Mouse (Mus musculus): ENCODE measurements around the gene Fyb2. TPM values are rescaled to one million over a fixed set of nuclear protein-coding genes. Genes with fewer than 3 reads are reported as not detected.
"Not testable (repeated sequence)": the region's sequence is repeated elsewhere in the genome, so short reads cannot be mapped to it uniquely, and the experiment has no call there.

Gene Fyb2
- polyA plus RNA-seq, 1 experiment from 2014 or later, result not detected

DNA sequence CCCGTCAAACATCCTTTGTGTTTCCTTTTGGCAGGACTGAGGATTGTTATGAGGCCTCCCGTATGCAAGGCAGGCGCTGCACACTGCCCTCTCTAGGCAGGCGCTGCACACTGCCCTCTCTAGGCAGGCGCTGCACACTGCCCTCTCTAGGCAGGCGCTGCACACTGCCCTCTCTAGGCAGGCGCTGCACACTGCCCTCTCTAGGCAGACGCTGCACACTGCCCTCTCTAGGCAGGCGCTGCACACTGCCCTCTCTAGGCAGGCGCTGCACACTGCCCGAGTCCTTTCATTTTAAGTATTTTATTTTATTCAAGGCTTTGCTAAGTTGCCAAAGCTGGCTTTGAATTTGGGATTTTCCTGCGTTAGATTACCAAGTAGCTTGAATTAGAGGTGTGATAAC lies 91.4 kb downstream of the Fyb2 start:
- H3K4me1 ChIP-seq (replicated peaks); H3K9ac ChIP-seq; H3K9me3 ChIP-seq (replicated peaks); H3K36me3 ChIP-seq; ATAC-seq (ENCODE audit: insufficient number of reproducible peaks, low FRiP score); H3K27me3 ChIP-seq (replicated peaks); H3K4me3 ChIP-seq; H3K4me2 ChIP-seq; H3K27ac ChIP-seq (ENCODE audit: poor library complexity, severe bottlenecking): not testable (repeated sequence)
- WGBS, result 85% methylated on average over 12 of the region's 12 CpGs

DNA sequence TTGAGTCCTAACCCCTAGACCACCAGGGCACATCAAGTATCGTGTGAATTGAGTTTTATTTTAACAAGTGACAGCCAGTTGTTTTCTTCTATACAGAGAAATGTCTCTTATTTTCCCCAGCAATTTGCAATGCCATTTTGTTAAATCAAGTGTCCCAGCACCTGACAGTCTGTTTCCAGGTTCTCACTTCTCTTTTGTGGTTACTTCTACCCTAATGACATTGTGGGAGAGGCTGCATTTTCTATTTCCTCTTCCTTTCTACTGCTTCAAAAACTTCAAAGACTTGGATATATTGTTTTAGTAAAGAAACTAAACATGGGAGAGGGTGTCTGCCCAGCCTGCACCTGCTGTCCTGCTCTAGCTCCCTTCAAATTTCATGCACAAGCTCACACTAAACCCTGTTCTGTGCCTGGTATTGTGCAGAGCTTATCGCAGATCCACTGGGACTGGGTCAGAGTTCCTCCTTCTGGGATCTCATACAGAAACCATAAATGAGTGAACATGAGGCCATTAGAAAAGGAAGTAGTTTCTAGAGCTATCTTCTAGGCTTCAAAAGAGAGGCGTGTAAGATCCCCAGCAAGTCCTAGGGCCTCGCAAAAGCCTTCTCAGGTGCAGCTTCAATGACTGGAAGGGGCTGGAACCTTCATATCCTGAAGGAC lies 94.2 kb downstream of the Fyb2 start:
- WGBS, result 83% methylated on average over 4 of the region's 4 CpGs
- Histone ChIP-seq H3K9me3 (replicated peaks) (no peaks in the 10 kb centered on the region), H3K27me3 (replicated peaks) (no peaks in the 10 kb centered on the region), H3K36me3 (peaks cover under 1% of the 10 kb centered on the region; the same call in 1 of the 2 replicates), H3K4me3 (no peak overlapping the region), H3K4me2 (no peak overlapping the region), H3K27ac (ENCODE audit: poor library complexity, severe bottlenecking) (no peak overlapping the region), H3K9ac (no peak overlapping the region), H3K4me1 (replicated peaks) (0 out of 2 replicates have a peak, but pooled peaks cover 2% of the 10 kb centered on the region)
- ATAC-seq (ENCODE audit: insufficient number of reproducible peaks, low FRiP score), result no peak

DNA sequence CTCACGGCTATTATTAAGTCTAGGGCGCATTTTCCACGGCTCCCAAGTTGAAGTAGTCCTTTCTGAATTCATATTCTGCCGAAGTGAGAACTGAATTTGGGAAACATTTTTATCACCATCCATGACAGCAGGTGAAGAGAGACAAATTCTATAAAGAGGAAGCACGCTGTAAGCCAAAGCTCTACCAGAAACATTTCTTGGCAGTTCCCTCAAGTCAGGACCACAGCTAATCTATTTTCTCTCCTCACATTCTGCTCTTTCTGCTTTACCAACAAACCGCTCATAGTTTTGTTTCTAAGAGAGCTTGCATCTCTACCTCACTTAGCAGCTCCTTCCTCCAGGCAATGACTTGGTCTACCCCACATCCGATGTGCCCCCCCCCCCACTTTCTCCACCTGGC lies 100.5 kb downstream of the Fyb2 start:
- H3K4me3 ChIP-seq, result no peak overlapping the region
- H3K4me2 ChIP-seq, result no peak overlapping the region
- H3K27ac ChIP-seq (ENCODE audit: poor library complexity, severe bottlenecking), result no peak overlapping the region
- no peaks in the 10 kb centered on the region for H3K27me3 ChIP-seq (replicated peaks)
- H3K9ac ChIP-seq, result no peak overlapping the region
- no peaks in the 10 kb centered on the region for H3K4me1 ChIP-seq (replicated peaks)
- peaks cover 20% of the 10 kb centered on the region for H3K36me3 ChIP-seq
- no peak for ATAC-seq (ENCODE audit: insufficient number of reproducible peaks, low FRiP score)
- WGBS, result 90% methylated on average over 7 of the region's 7 CpGs
- H3K9me3 ChIP-seq (replicated peaks), result no peaks in the 10 kb centered on the region

DNA sequence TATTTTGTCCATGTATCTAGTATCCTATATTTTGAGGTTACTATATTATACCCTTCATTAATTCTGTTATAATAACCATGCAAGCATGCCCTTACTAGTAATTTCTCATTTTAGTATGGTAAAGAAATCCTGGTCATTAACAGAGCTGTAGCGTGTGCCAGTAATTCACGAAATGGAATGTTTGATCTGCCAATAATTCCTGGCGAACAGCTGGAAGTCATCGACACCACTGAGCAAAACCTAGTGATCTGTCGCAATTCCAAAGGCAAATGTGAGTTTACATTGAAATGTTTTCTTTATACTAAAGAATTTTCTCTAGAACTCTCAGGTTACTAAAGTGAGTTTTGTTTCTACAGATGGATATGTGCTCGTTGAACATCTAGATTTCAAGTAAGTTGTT lies 102.2 kb downstream of the Fyb2 start:
- Histone ChIP-seq H3K9ac (no peak overlapping the region), H3K4me3 (no peak overlapping the region), H3K36me3 (peaks cover 28% of the 10 kb centered on the region), H3K27ac (ENCODE audit: poor library complexity, severe bottlenecking) (no peak overlapping the region), H3K9me3 (replicated peaks) (no peaks in the 10 kb centered on the region), H3K4me1 (replicated peaks) (no peaks in the 10 kb centered on the region), H3K27me3 (replicated peaks) (no peaks in the 10 kb centered on the region), H3K4me2 (no peak overlapping the region)
- WGBS, result 83% methylated on average over 6 of the region's 6 CpGs
- no peak for ATAC-seq (ENCODE audit: insufficient number of reproducible peaks, low FRiP score)

DNA sequence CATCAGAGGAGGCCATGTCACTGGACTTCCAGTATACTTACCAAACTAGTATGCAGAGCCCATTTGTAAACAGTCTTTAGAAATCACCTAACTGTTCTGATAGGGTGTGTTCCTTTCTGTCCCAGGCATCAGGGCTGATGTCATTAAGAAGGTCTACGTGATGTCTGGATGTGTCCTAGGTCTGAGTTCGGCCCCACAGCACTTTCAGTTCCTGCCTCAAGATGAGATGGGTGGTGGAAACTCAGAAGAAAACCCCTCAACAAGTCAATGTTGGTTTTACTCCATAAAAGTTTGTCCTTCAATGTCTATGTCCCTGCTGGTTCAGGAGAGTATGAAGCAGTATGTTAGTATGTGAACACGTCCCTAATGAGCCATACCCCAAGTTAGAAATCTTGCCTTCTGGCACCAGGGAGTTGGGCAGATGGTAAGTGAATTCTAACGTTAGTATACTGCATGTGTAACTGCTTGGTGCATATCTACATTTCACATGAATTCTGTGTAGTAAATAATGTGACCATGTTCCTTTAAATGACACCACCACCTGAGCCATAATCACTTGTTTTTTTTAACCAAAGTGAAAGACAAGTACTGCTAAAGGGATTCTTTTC lies 102.9 kb downstream of the Fyb2 start:
- 80% methylated on average over 4 of the region's 4 CpGs for WGBS
- ATAC-seq (ENCODE audit: insufficient number of reproducible peaks, low FRiP score), result no peak
- H3K9me3 ChIP-seq (replicated peaks), result no peaks in the 10 kb centered on the region
- no peak overlapping the region for H3K4me2 ChIP-seq
- no peak overlapping the region for H3K4me3 ChIP-seq
- H3K9ac ChIP-seq, result no peak overlapping the region
- H3K27me3 ChIP-seq (replicated peaks), result no peaks in the 10 kb centered on the region
- H3K4me1 ChIP-seq (replicated peaks), result no peaks in the 10 kb centered on the region
- H3K36me3 ChIP-seq, result peaks cover 28% of the 10 kb centered on the region
- H3K27ac ChIP-seq (ENCODE audit: poor library complexity, severe bottlenecking), result no peak overlapping the region

DNA sequence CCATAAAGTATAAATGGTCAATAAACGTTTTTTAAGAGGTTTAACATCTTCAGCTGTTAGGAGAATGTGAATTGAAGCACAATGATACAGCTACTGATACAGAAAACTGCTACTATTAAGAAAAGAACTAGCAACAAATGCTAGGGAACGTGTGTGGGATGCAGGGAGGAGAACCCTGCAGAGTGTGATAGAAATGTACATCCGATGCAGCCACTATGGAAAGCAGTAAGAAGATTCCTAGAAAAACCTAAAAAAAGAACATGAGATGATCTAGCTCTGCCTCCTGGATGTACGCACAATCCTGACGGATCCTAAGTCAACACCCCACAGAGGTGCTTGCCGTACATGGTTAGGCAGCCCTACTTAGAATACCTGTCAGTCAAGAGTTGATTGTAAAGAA lies 114.0 kb downstream of the Fyb2 start:
- Histone ChIP-seq H3K27me3 (replicated peaks) (no peaks in the 10 kb centered on the region), H3K4me1 (replicated peaks) (no peaks in the 10 kb centered on the region), H3K4me3 (no peak overlapping the region), H3K36me3 (0 out of 2 replicates have a peak, but pooled peaks cover 3% of the 10 kb centered on the region), H3K27ac (ENCODE audit: poor library complexity, severe bottlenecking) (no peak overlapping the region), H3K9me3 (replicated peaks) (no peaks in the 10 kb centered on the region), H3K9ac (no peak overlapping the region), H3K4me2 (no peak overlapping the region)
- 69% methylated on average over 6 of the region's 6 CpGs for WGBS
- no peak for ATAC-seq (ENCODE audit: insufficient number of reproducible peaks, low FRiP score)

DNA sequence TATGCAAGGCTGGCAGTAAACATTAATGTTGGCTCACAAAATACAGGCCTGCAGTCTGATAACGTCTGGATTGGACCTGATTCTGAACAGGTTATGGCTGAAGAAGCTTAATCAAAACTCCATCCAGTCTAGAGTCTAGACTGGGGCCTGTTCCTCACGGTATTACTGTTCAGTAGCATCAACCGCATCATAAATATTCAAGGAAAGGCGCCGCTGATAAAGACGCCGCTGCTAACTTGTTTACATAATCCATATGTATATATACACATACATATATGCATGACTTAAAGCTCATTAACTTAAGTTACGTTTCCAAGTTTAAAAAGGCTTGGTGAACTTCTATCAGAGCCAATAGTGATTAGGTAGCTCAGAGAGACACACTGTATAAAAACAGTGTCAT lies 117.8 kb downstream of the Fyb2 start:
- 86% methylated on average over 8 of the region's 8 CpGs for WGBS
- Histone ChIP-seq H3K27ac (ENCODE audit: poor library complexity, severe bottlenecking) (no peak overlapping the region), H3K9me3 (replicated peaks) (no peaks in the 10 kb centered on the region), H3K4me2 (no peak overlapping the region), H3K4me3 (no peak overlapping the region), H3K4me1 (replicated peaks) (peaks cover 3% of the 10 kb centered on the region), H3K27me3 (replicated peaks) (no peaks in the 10 kb centered on the region), H3K9ac (no peak overlapping the region), H3K36me3 (0 out of 2 replicates have a peak, but pooled peaks cover 7% of the 10 kb centered on the region)
- no peak; the same call in 1 of the 2 replicates for ATAC-seq (ENCODE audit: insufficient number of reproducible peaks, low FRiP score)

DNA sequence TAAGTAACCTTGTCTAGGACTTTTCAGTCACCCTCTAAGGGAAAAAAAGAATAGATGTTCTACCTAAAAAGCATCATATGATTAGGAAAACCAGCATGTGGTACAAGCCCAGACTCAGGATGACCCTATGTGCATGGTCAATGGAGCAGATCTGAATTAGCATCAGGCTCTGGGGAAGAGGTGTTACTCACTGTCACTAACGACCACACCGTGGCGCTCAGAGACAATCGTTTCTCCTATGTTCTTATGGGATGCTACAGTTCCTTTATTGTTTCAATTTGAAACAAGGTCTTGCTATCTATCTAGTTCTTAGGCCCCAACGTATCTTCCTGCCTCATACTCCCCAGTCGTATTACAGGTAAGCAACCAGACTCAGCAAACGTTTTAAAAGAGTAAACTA lies 119.9 kb downstream of the Fyb2 start:
- ATAC-seq (ENCODE audit: insufficient number of reproducible peaks, low FRiP score), result no peak
- Histone ChIP-seq H3K9ac (no peak overlapping the region), H3K4me1 (replicated peaks) (peaks cover 7% of the 10 kb centered on the region), H3K4me2 (no peak overlapping the region), H3K36me3 (0 out of 2 replicates have a peak, but pooled peaks cover 7% of the 10 kb centered on the region), H3K4me3 (no peak overlapping the region), H3K9me3 (replicated peaks) (no peaks in the 10 kb centered on the region), H3K27me3 (replicated peaks) (no peaks in the 10 kb centered on the region), H3K27ac (ENCODE audit: poor library complexity, severe bottlenecking) (no peak overlapping the region)
- 56% methylated on average over 7 of the region's 7 CpGs for WGBS

DNA sequence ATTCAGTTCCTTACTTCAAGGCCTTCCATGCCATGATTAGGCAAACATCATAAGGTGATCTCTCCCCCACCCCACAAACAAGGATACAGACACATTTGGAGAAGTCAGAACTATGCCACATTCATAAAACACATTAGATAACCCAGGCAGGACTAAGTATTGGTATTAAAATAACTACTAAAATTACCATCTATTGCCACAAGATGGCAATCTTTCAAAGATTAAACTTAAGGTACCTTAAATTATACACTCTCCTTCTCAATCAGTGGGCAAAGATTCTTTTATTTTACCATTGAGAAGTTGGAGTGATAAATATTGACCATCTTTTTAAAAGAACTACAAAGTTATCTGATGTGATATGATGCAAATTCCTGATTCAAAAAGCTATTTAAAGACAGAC lies 121.0 kb downstream of the Fyb2 start:
- ATAC-seq (ENCODE audit: insufficient number of reproducible peaks, low FRiP score), result no peak
- peaks cover 11% of the 10 kb centered on the region for H3K36me3 ChIP-seq
- H3K9ac ChIP-seq, result no peak overlapping the region
- H3K4me2 ChIP-seq, result no peak overlapping the region
- no peak overlapping the region for H3K27ac ChIP-seq (ENCODE audit: poor library complexity, severe bottlenecking)
- no peaks in the 10 kb centered on the region for H3K9me3 ChIP-seq (replicated peaks)
- peaks cover 7% of the 10 kb centered on the region for H3K4me1 ChIP-seq (replicated peaks)
- no peaks in the 10 kb centered on the region for H3K27me3 ChIP-seq (replicated peaks)
- no peak overlapping the region for H3K4me3 ChIP-seq

DNA sequence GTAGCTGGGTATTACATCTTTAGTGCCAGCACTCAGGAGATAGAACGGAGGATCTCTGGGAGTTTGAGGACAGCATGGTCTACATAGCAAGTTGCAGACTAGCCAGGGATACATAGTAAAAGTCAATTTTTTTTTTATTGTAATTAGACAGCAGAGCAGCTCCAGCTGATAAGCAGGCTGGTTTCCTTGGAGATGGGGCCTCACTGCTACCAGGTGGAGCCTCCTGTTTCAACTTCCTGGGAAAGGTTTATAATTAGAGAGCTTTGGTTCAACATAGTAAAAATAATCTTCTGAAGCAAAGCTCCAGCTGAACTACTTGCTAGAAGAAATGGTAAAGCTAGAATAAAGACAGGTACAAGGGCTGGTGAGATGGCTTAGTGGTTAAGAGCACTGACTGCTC lies 136.8 kb downstream of the Fyb2 start:
- H3K4me3 ChIP-seq, result no peak overlapping the region
- peaks cover 21% of the 10 kb centered on the region for H3K36me3 ChIP-seq
- H3K4me1 ChIP-seq (replicated peaks), result peaks cover 20% of the 10 kb centered on the region
- H3K4me2 ChIP-seq, result no peak overlapping the region
- WGBS, result 71% methylated on average over 1 of the region's 1 CpGs
- H3K27me3 ChIP-seq (replicated peaks), result no peaks in the 10 kb centered on the region
- H3K27ac ChIP-seq (ENCODE audit: poor library complexity, severe bottlenecking), result no peak overlapping the region
- 0 out of 2 replicates have a peak, but pooled peaks cover 3% of the 10 kb centered on the region for H3K9me3 ChIP-seq (replicated peaks)
- no peak for ATAC-seq (ENCODE audit: insufficient number of reproducible peaks, low FRiP score)
- no peak overlapping the region for H3K9ac ChIP-seq

DNA sequence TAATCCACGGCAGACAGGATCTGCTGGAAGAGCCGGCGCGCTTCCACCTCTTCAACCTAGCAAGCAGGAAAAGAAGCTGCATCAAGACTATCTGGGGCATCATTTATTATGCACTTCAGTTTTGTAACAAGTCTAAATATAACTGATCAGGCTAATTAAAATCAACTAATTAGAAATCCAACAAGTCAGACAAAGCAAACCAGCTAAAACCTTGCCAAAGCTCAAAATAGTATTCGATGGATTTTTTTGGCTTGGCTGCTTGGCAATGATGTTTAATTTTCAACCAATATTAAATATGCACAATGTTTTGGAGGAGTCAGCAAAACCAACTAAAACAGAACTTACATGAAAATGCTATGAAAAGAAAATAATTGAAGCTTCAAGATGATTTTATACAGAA lies 138.0 kb downstream of the Fyb2 start:
- Histone ChIP-seq H3K4me1 (replicated peaks) (peaks cover 8% of the 10 kb centered on the region), H3K27ac (ENCODE audit: poor library complexity, severe bottlenecking) (no peak overlapping the region), H3K4me2 (no peak overlapping the region), H3K36me3 (peaks cover 12% of the 10 kb centered on the region), H3K9me3 (replicated peaks) (no peaks in the 10 kb centered on the region), H3K27me3 (replicated peaks) (no peaks in the 10 kb centered on the region), H3K4me3 (no peak overlapping the region), H3K9ac (no peak overlapping the region)
- no peak for ATAC-seq (ENCODE audit: insufficient number of reproducible peaks, low FRiP score)
- WGBS, result 88% methylated on average over 5 of the region's 5 CpGs

All from heart, embryonic 12.5 days (tissue).